Mouse (Mus musculus): ENCODE data around the gene Wdr70. TPM values are rescaled to one million over a fixed set of nuclear protein-coding genes. Genes with fewer than 3 reads are reported as not detected.

Gene Wdr70
- 82.7 and 83.0 TPM in 2 replicates for polyA plus RNA-seq (2014; fragmentation: Nextera tagmentation; extraction: Ambion mirVana)

- 3% methylated on average over 56 of the region's 56 CpGs for WGBS
- peak; percentile 98 for ATAC-seq (ENCODE audit: low FRiP score)
These were observed at the start of gene Wdr70 for GRCm38 (mm10) chr15:8098774-8099749. Wdr70 (minus strand) TSS chr15:8099209.

DNA sequence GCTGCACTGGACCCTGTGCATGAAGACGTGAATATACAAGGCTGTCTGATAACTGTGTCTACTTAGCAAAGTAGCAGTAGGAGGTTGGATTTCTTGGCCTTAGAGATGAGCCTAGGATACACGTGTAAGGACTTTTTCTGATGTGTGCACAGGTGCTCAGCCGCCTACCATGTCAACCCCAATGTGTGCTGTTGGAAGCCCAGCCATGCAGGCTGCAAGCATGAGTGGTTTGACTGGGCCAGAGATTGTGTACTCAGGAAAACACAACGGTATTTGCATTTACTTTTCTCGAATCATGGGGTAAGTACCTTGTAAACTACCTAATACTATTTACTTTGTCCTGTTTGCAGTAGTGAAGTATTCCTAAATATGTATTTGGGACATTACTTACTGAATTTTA is 36.6 kb upstream of the Wdr70 start:
- ATAC-seq (ENCODE audit: low FRiP score) (no peak), DNase-seq (ENCODE audit: low spot score) (no peak)
- no peak overlapping the region for H3K4me2 ChIP-seq (replicated peaks; ENCODE audit: low read depth, low read length)
- no peak overlapping the region for H3K9ac ChIP-seq (ENCODE audit: low read depth, low read length)
- no peak overlapping the region for H3K27ac ChIP-seq (ENCODE audit: low read depth, low read length)
- H3K9me3 ChIP-seq (ENCODE audit: control insufficient read depth, low read length), result no peaks in the 10 kb centered on the region
- 93% methylated on average over 5 of the region's 5 CpGs for WGBS
- no peaks in the 10 kb centered on the region for H3K4me1 ChIP-seq (replicated peaks; ENCODE audit: control insufficient read depth, insufficient read depth, low read length)
- no peak overlapping the region for H3K4me3 ChIP-seq (ENCODE audit: low read depth, low read length)
- H3K36me3 ChIP-seq (ENCODE audit: control insufficient read depth, insufficient read depth, low read length), result peaks cover 10% of the 10 kb centered on the region
- no peaks in the 10 kb centered on the region for H3K27me3 ChIP-seq (ENCODE audit: control insufficient read depth, insufficient read depth, low read length)

More at GRCm38 (mm10) chr15:8098774-8099749, at the start of gene Wdr70:
- peak within 1 kb of the TSS; percentile 77 for H3K9ac ChIP-seq (ENCODE audit: low read depth, low read length)
- no peaks in the 10 kb centered on the region for H3K9me3 ChIP-seq (ENCODE audit: control insufficient read depth, low read length)
- peak within 1 kb of the TSS; percentile 37 for H3K4me2 ChIP-seq (replicated peaks; ENCODE audit: low read depth, low read length)
- DNase-seq (ENCODE audit: low spot score), result peak; percentile 99
- no peak within 1 kb of the TSS for H3K27ac ChIP-seq (ENCODE audit: low read depth, low read length)
- H3K4me1 ChIP-seq (replicated peaks; ENCODE audit: control insufficient read depth, insufficient read depth, low read length), result no peaks in the 10 kb centered on the region
- H3K27me3 ChIP-seq (ENCODE audit: control insufficient read depth, insufficient read depth, low read length), result no peaks in the 10 kb centered on the region
- H3K4me3 ChIP-seq (ENCODE audit: low read depth, low read length), result peak within 1 kb of the TSS; percentile 84
- H3K36me3 ChIP-seq (ENCODE audit: control insufficient read depth, insufficient read depth, low read length), result no peaks in the 10 kb centered on the region

DNA sequence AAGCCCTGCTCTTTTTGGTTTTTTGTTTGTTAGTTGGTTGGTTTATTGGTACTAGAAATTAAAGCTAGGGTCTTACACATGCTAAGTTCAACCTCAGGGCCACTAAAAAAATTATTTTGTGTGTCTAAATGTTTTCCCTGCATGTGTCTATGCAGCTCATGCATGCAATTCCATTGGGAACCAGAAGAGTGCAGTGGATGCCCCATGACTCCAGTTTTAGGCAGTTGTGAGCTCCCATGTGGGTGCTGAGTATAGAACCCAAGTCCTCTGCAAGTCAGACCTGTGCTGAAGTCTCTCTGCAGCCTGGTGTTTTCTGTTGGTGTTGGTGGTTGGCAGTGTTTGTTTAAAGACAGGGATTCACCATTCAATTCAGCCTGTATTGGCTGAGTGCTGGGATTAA is 32.8 kb upstream of the Wdr70 start:
- Histone ChIP-seq H3K9me3 (ENCODE audit: control insufficient read depth, low read length) (no peaks in the 10 kb centered on the region), H3K9ac (ENCODE audit: low read depth, low read length) (no peak overlapping the region), H3K27me3 (ENCODE audit: control insufficient read depth, insufficient read depth, low read length) (no peaks in the 10 kb centered on the region), H3K36me3 (ENCODE audit: control insufficient read depth, insufficient read depth, low read length) (peaks cover 10% of the 10 kb centered on the region), H3K27ac (ENCODE audit: low read depth, low read length) (no peak overlapping the region), H3K4me1 (replicated peaks; ENCODE audit: control insufficient read depth, insufficient read depth, low read length) (no peaks in the 10 kb centered on the region), H3K4me3 (ENCODE audit: low read depth, low read length) (no peak overlapping the region), H3K4me2 (replicated peaks; ENCODE audit: low read depth, low read length) (no peak overlapping the region)
- ATAC-seq (ENCODE audit: low FRiP score) (no peak), DNase-seq (ENCODE audit: low spot score) (no peak)

- Histone ChIP-seq H3K4me2 (replicated peaks; ENCODE audit: low read depth, low read length) (no peak overlapping the region), H3K36me3 (ENCODE audit: control insufficient read depth, insufficient read depth, low read length) (peaks cover 10% of the 10 kb centered on the region)
These were observed 32.3 kb upstream of the Wdr70 start for GRCm38 (mm10) chr15:8131268-8131667.

GRCm38 (mm10) chr15:8129281-8129680 is 30.3 kb upstream of the Wdr70 start:
- H3K4me1 ChIP-seq (replicated peaks; ENCODE audit: control insufficient read depth, insufficient read depth, low read length), result no peaks in the 10 kb centered on the region
- no peak for ATAC-seq (ENCODE audit: low FRiP score)
- no peak overlapping the region for H3K27ac ChIP-seq (ENCODE audit: low read depth, low read length)
- H3K27me3 ChIP-seq (ENCODE audit: control insufficient read depth, insufficient read depth, low read length), result no peaks in the 10 kb centered on the region
- H3K4me3 ChIP-seq (ENCODE audit: low read depth, low read length), result no peak overlapping the region
- no peak overlapping the region for H3K4me2 ChIP-seq (replicated peaks; ENCODE audit: low read depth, low read length)
- H3K36me3 ChIP-seq (ENCODE audit: control insufficient read depth, insufficient read depth, low read length), result 0 out of 2 replicates have a peak, but pooled peaks cover 4% of the 10 kb centered on the region
- no peak for DNase-seq (ENCODE audit: low spot score)
- no peaks in the 10 kb centered on the region for H3K9me3 ChIP-seq (ENCODE audit: control insufficient read depth, low read length)
- H3K9ac ChIP-seq (ENCODE audit: low read depth, low read length), result no peak overlapping the region
- 73% methylated on average over 1 of the region's 1 CpGs for WGBS

More at GRCm38 (mm10) chr15:8131268-8131667, 32.3 kb upstream of the Wdr70 start:
- no peak for DNase-seq (ENCODE audit: low spot score)
- H3K27me3 ChIP-seq (ENCODE audit: control insufficient read depth, insufficient read depth, low read length), result no peaks in the 10 kb centered on the region
- WGBS, result 94% methylated on average over 3 of the region's 3 CpGs
- H3K4me1 ChIP-seq (replicated peaks; ENCODE audit: control insufficient read depth, insufficient read depth, low read length), result no peaks in the 10 kb centered on the region
- H3K9ac ChIP-seq (ENCODE audit: low read depth, low read length), result no peak overlapping the region
- no peak for ATAC-seq (ENCODE audit: low FRiP score)
- no peak overlapping the region for H3K27ac ChIP-seq (ENCODE audit: low read depth, low read length)
- no peak overlapping the region for H3K4me3 ChIP-seq (ENCODE audit: low read depth, low read length)
- H3K9me3 ChIP-seq (ENCODE audit: control insufficient read depth, low read length), result no peaks in the 10 kb centered on the region

GRCm38 (mm10) chr15:8109782-8110181 is 10.8 kb upstream of the Wdr70 start:
- H3K36me3 ChIP-seq (ENCODE audit: control insufficient read depth, insufficient read depth, low read length), result peaks cover 10% of the 10 kb centered on the region; the same call in 1 of the 2 replicates
- no peak for ATAC-seq (ENCODE audit: low FRiP score)
- H3K4me3 ChIP-seq (ENCODE audit: low read depth, low read length), result peak overlapping the region; percentile 82
- H3K27me3 ChIP-seq (ENCODE audit: control insufficient read depth, insufficient read depth, low read length), result no peaks in the 10 kb centered on the region
- no peak for DNase-seq (ENCODE audit: low spot score)
- no peaks in the 10 kb centered on the region for H3K4me1 ChIP-seq (replicated peaks; ENCODE audit: control insufficient read depth, insufficient read depth, low read length)
- WGBS, result 7% methylated on average over 8 of the region's 8 CpGs
- H3K4me2 ChIP-seq (replicated peaks; ENCODE audit: low read depth, low read length), result peak overlapping the region; percentile 75
- no peaks in the 10 kb centered on the region for H3K9me3 ChIP-seq (ENCODE audit: control insufficient read depth, low read length)
- no peak overlapping the region for H3K27ac ChIP-seq (ENCODE audit: low read depth, low read length)
- H3K9ac ChIP-seq (ENCODE audit: low read depth, low read length), result peak overlapping the region; percentile 86

DNA sequence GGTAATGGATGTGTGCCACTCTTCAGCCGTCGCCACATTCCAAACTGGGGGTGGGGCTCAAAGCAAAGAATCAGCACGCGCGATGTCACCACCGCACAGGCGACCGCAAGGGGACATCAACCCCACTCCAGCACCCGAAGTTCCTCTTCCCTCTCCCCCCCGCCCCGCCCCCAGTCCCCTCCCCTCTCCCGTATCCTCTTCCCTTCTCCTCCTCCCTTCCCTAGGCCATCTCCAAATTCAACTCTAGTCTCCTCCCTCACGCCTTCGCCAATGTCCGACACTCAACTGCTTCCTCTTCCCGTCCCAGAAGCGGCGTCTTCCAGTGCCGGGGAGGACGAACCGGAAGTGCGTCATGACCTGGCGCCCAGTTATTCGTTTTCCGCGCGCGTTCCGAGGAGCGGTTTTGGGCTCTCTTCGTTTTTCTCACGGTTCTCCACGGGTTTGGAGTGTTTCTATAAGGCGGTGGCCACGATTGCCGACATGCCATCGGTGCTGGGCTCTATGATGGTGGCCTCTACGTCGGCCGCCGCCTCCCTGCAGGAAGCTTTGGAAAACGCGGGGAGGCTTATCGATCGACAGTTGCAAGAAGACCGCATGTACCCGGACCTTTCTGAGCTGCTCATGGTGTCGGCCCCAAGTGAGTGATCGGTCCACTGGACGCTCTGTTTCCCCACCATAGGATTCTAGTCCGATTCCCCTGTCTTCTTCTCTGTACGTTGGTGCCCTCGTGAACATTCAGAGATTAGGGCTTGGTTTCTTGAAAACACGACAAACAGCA is 10.1 kb upstream of the Wdr70 start, which contains the start of gene Nup155:
Nup155 (plus strand) TSS at position 308 of the 778 bp plus-strand sequence.
- Histone ChIP-seq H3K4me1 (replicated peaks; ENCODE audit: control insufficient read depth, insufficient read depth, low read length) (no peaks in the 10 kb centered on the region), H3K4me2 (replicated peaks; ENCODE audit: low read depth, low read length) (peak within 1 kb of the TSS; percentile 75), H3K27ac (ENCODE audit: low read depth, low read length) (peak within 1 kb of the TSS; percentile 58; the same call in 1 of the 2 replicates), H3K9me3 (ENCODE audit: control insufficient read depth, low read length) (no peaks in the 10 kb centered on the region), H3K9ac (ENCODE audit: low read depth, low read length) (peak within 1 kb of the TSS; percentile 86), H3K27me3 (ENCODE audit: control insufficient read depth, insufficient read depth, low read length) (no peaks in the 10 kb centered on the region), H3K4me3 (ENCODE audit: low read depth, low read length) (peak within 1 kb of the TSS; percentile 82), H3K36me3 (ENCODE audit: control insufficient read depth, insufficient read depth, low read length) (peaks cover 10% of the 10 kb centered on the region; the same call in 1 of the 2 replicates)
- under 1% methylated on average over 51 of the region's 54 CpGs for WGBS
- peak; percentile 98 for ATAC-seq (ENCODE audit: low FRiP score)
- DNase-seq (ENCODE audit: low spot score), result peak; percentile 95

GRCm38 (mm10) chr15:8108360-8108965 is 9.5 kb upstream of the Wdr70 start:
- no peaks in the 10 kb centered on the region for H3K27me3 ChIP-seq (ENCODE audit: control insufficient read depth, insufficient read depth, low read length)
- DNase-seq (ENCODE audit: low spot score), result no peak
- H3K9ac ChIP-seq (ENCODE audit: low read depth, low read length), result peak overlapping the region; percentile 53; the same call in 1 of the 2 replicates
- no peaks in the 10 kb centered on the region for H3K4me1 ChIP-seq (replicated peaks; ENCODE audit: control insufficient read depth, insufficient read depth, low read length)
- ATAC-seq (ENCODE audit: low FRiP score), result peak; percentile 60
- H3K4me2 ChIP-seq (replicated peaks; ENCODE audit: low read depth, low read length), result peak overlapping the region; percentile 43
- 60% methylated on average over 19 of the region's 19 CpGs for WGBS
- H3K36me3 ChIP-seq (ENCODE audit: control insufficient read depth, insufficient read depth, low read length), result peaks cover 4% of the 10 kb centered on the region; the same call in 1 of the 2 replicates
- H3K4me3 ChIP-seq (ENCODE audit: low read depth, low read length), result peak overlapping the region; percentile 82
- no peaks in the 10 kb centered on the region for H3K9me3 ChIP-seq (ENCODE audit: control insufficient read depth, low read length)
- peak overlapping the region; percentile 58; the same call in 1 of the 2 replicates for H3K27ac ChIP-seq (ENCODE audit: low read depth, low read length)
